ENCODE assay signal across 10 mouse cellular contexts in the genomic region with DNA sequence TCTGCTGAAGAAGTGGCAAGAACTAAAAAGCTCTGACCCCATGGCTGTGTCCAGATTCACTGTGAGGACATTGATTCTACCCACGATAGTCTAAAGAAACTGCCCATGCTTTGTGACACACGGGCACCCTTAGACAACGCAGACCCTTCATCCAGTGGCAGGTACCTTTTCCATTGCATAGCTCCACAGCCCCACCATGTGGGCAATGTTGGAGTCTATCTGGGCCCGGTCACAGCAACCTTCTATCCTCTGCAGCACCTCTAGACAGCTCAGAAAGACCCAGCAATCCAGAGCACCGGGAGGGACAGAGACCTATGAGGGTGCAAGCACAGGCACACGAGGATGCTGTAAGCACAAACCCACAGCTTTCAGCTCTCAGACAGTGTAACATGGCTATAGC. TPM values are rescaled to one million over a fixed set of nuclear protein-coding genes. Genes with fewer than 3 reads are reported as not detected.
DNase-seq lines count a peak whose midpoint lies in the region; ATAC-seq and TF ChIP-seq lines count a peak whose summit lies in the region.
"Had no signal": no experiment of that assay in that cellular context is flagged by ENCODE, and none has a peak within 500 bp of the region (broad histone marks: within the 10 kb centered on the region; RNA-seq: fewer than 3 reads in every experiment).

No protein-coding gene starts in this region.

- H3K27ac ChIP-seq in hindbrain, postnatal 0 days = no peak overlapping the region
- H3K27ac ChIP-seq in hindbrain, embryonic 14.5 days = no peak overlapping the region
- no peak overlapping the region for H3K27ac ChIP-seq in thymus, adult 2 months (ENCODE audit: control insufficient read depth, insufficient read depth, low read length)
- H3K27ac ChIP-seq: heart, embryonic 13.5 days; lung, embryonic 15.5 days had no signal

- WGBS in hindbrain, postnatal 0 days = 67% methylated on average over 6 of the region's 6 CpGs
- WGBS in hindbrain, embryonic 14.5 days = 70% methylated on average over 6 of the region's 6 CpGs
- 79% methylated on average over 6 of the region's 6 CpGs for WGBS in thymus, adult 2 months

- no peak overlapping the region for H3K9ac ChIP-seq in hindbrain, postnatal 0 days (replicated peaks; ENCODE audit: low read length)
- H3K9ac ChIP-seq in hindbrain, embryonic 14.5 days = no peak overlapping the region
- H3K9ac ChIP-seq: heart, embryonic 13.5 days; lung, embryonic 15.5 days had no signal

- peaks cover 73% of the 10 kb centered on the region for H3K36me3 ChIP-seq in hindbrain, postnatal 0 days (ENCODE audit: insufficient read depth, low read length)
- peaks cover 97% of the 10 kb centered on the region for H3K36me3 ChIP-seq in hindbrain, embryonic 14.5 days (replicated peaks; ENCODE audit: control insufficient read depth, insufficient read depth)
- peaks cover 76% of the 10 kb centered on the region for H3K36me3 ChIP-seq in thymus, adult 2 months (ENCODE audit: control insufficient read depth, insufficient read depth, low read length)

- H3K4me1 ChIP-seq in hindbrain, postnatal 0 days (ENCODE audit: insufficient read depth, low read length) = no peaks in the 10 kb centered on the region
- no peaks in the 10 kb centered on the region for H3K4me1 ChIP-seq in hindbrain, embryonic 14.5 days (replicated peaks; ENCODE audit: control insufficient read depth, insufficient read depth, low read length)
- no peaks in the 10 kb centered on the region for H3K4me1 ChIP-seq in thymus, adult 2 months (replicated peaks; ENCODE audit: control insufficient read depth, insufficient read depth, low read length)
- H3K4me1 ChIP-seq: heart, embryonic 13.5 days; lung, embryonic 15.5 days had no signal

- no peaks in the 10 kb centered on the region for H3K9me3 ChIP-seq in hindbrain, postnatal 0 days (ENCODE audit: low read length)
- H3K9me3 ChIP-seq in hindbrain, embryonic 14.5 days (ENCODE audit: control insufficient read depth, low read length) = no peaks in the 10 kb centered on the region
- H3K9me3 ChIP-seq: heart, embryonic 13.5 days; lung, embryonic 15.5 days had no signal

- TF ChIP-seq CTCF in hindbrain, postnatal 0 days (IDR thresholded peaks at IDR 0.05; ENCODE audit: low read depth) = peak; percentile 63
- TF ChIP-seq CTCF in thymus, adult 2 months (IDR thresholded peaks at IDR 0.05; ENCODE audit: borderline replicate concordance, control insufficient read depth, extremely low read depth, insufficient read depth, low read length, poor library complexity) = peak; percentile 21; the same call in 1 of the 2 replicates

- DNase-seq in hindbrain, postnatal 0 days (ENCODE audit: low spot score) = peak; percentile 27
- no peak for DNase-seq in hindbrain, embryonic 14.5 days (ENCODE audit: low spot score)
- peak; percentile 40 for DNase-seq in thymus, adult 2 months
- no peak for DNase-seq in thymus, adult 18-20 months
- DNase-seq in gastrocnemius, adult 8-10 months (ENCODE audit: low spot score in 2 of 2) = no peak
- no peak for DNase-seq in layer of hippocampus, adult 9-11 months

- H3K27me3 ChIP-seq in hindbrain, postnatal 0 days (ENCODE audit: insufficient read depth, low read length) = no peaks in the 10 kb centered on the region
- no peaks in the 10 kb centered on the region for H3K27me3 ChIP-seq in hindbrain, embryonic 14.5 days (ENCODE audit: control insufficient read depth, insufficient read depth, low read length)
- no peaks in the 10 kb centered on the region for H3K27me3 ChIP-seq in thymus, adult 2 months (ENCODE audit: control insufficient read depth, insufficient read depth, low read length)
- H3K27me3 ChIP-seq: heart, embryonic 13.5 days; lung, embryonic 15.5 days had no signal

- H3K4me2 ChIP-seq in hindbrain, postnatal 0 days (ENCODE audit: low read depth, low read length) = no peak overlapping the region
- H3K4me2 ChIP-seq in hindbrain, embryonic 14.5 days (replicated peaks) = no peak overlapping the region
- H3K4me2 ChIP-seq: heart, embryonic 13.5 days; lung, embryonic 15.5 days had no signal

- no peak for TF ChIP-seq POLR2A in thymus, adult 2 months (IDR thresholded peaks at IDR 0.05; ENCODE audit: control insufficient read depth, extremely low read depth, insufficient read depth, low read length, poor library complexity)

- ATAC-seq in hindbrain, postnatal 0 days = 0 out of 2 replicates have a peak, but pooled peaks have one; percentile 29
- no peak for ATAC-seq in hindbrain, embryonic 14.5 days (ENCODE audit: low FRiP score)
- peak; percentile 37; the same call in 1 of the 2 replicates for ATAC-seq in granulocyte monocyte progenitor cell, adult 5-6 weeks (replicated peaks; ENCODE audit: poor library complexity, severe bottlenecking)
- ATAC-seq in cerebellum, adult (ENCODE audit: insufficient number of reproducible peaks, low FRiP score, low TSS enrichment) = no peak

- no peak overlapping the region for H3K4me3 ChIP-seq in hindbrain, postnatal 0 days (ENCODE audit: low read length)
- no peak overlapping the region for H3K4me3 ChIP-seq in hindbrain, embryonic 14.5 days (replicated peaks; ENCODE audit: low read length)
- no peak overlapping the region for H3K4me3 ChIP-seq in thymus, adult 2 months (ENCODE audit: control insufficient read depth, insufficient read depth, low read length)
- H3K4me3 ChIP-seq: heart, embryonic 13.5 days; lung, embryonic 15.5 days had no signal

RNA-seq across cellular contexts. Expression of a gene that starts 26.4 kb away (rescaled TPM):
- total RNA-seq in hindbrain, postnatal 0 days (2014; rRNA removed) = 18.5 and 22.4 TPM in 2 replicates
- 11.3 and 11.7 TPM in 2 replicates for polyA plus RNA-seq in hindbrain, postnatal 0 days (2015; fragmentation: Nextera tagmentation; extraction: Ambion mirVana)
- 13.5 and 15.8 TPM in 2 replicates for polyA plus RNA-seq in hindbrain, embryonic 14.5 days (2014; fragmentation: Nextera tagmentation; extraction: Ambion mirVana)
- 16.4 and 17.1 TPM in 2 replicates for polyA plus RNA-seq in thymus, adult 2 months (2012; rRNA removed)
- total RNA-seq in granulocyte monocyte progenitor cell, adult 5-6 weeks (2014; fragmentation: Nextera tagmentation) = 17.2 and 17.9 TPM in 2 replicates
- total RNA-seq in granulocyte monocyte progenitor cell, adult 5-6 weeks (2017) = 22.9 and 27.0 TPM in 2 replicates
- total RNA-seq in gastrocnemius, adult 8-10 months (2022) = 10 to 100 TPM; 10.3 to 12.0 (median 11.5) TPM

RNA-seq across cellular contexts. Expression of a gene that starts 33.1 kb away (rescaled TPM):
- 87.2 and 96.9 TPM in 2 replicates for total RNA-seq in hindbrain, postnatal 0 days (2014; rRNA removed)
- 40.3 and 42.2 TPM in 2 replicates for polyA plus RNA-seq in hindbrain, postnatal 0 days (2015; fragmentation: Nextera tagmentation; extraction: Ambion mirVana)
- 35.5 and 39.7 TPM in 2 replicates for polyA plus RNA-seq in hindbrain, embryonic 14.5 days (2014; fragmentation: Nextera tagmentation; extraction: Ambion mirVana)
- 96.0 and 105 TPM in 2 replicates for polyA plus RNA-seq in thymus, adult 2 months (2012; rRNA removed)
- total RNA-seq in granulocyte monocyte progenitor cell, adult 5-6 weeks (2014; fragmentation: Nextera tagmentation) = 30.9 and 46.2 TPM in 2 replicates
- 31.4 and 34.1 TPM in 2 replicates for total RNA-seq in granulocyte monocyte progenitor cell, adult 5-6 weeks (2017)
- total RNA-seq in gastrocnemius, adult 8-10 months (2022) = 10 to 100 TPM; 36.9 to 57.4 (median 42.2) TPM

RNA-seq across cellular contexts. Expression of a gene that starts 41.7 kb away (rescaled TPM):
- 110 and 115 TPM in 2 replicates for total RNA-seq in hindbrain, postnatal 0 days (2014; rRNA removed)
- polyA plus RNA-seq in hindbrain, postnatal 0 days (2015; fragmentation: Nextera tagmentation; extraction: Ambion mirVana) = 31.5 and 32.2 TPM in 2 replicates
- polyA plus RNA-seq in hindbrain, embryonic 14.5 days (2014; fragmentation: Nextera tagmentation; extraction: Ambion mirVana) = 17.3 and 22.0 TPM in 2 replicates
- 148 and 156 TPM in 2 replicates for polyA plus RNA-seq in thymus, adult 2 months (2012; rRNA removed)
- 44.6 and 52.8 TPM in 2 replicates for total RNA-seq in granulocyte monocyte progenitor cell, adult 5-6 weeks (2014; fragmentation: Nextera tagmentation)
- 76.3 and 84.9 TPM in 2 replicates for total RNA-seq in granulocyte monocyte progenitor cell, adult 5-6 weeks (2017)
- total RNA-seq in gastrocnemius, adult 8-10 months (2022) = 100 to 1,000 TPM; 250 to 278 (median 260) TPM

Comparison
In these comparisons a context has a peak if more than half of its experiments do, and no peak if none do; other contexts are left out.
1. ATAC-seq: peak in hindbrain, postnatal 0 days (single experiment) and granulocyte monocyte progenitor cell, adult 5-6 weeks (single experiment); none in hindbrain, embryonic 14.5 days (single experiment) and cerebellum, adult (single experiment).
2. DNase-seq: peak in hindbrain, postnatal 0 days (single experiment) and thymus, adult 2 months (single experiment); none in hindbrain, embryonic 14.5 days (single experiment), thymus, adult 18-20 months (0 of 2), gastrocnemius, adult 8-10 months (0 of 2) and layer of hippocampus, adult 9-11 months (single experiment).